Mouse (Mus musculus): ENCODE measurements around the gene Ddx3x.
"Not testable (repeated sequence)": the region's sequence is repeated elsewhere in the genome, so short reads cannot be mapped to it uniquely, and the experiment has no call there.

The Ddx3x gene

DNA sequence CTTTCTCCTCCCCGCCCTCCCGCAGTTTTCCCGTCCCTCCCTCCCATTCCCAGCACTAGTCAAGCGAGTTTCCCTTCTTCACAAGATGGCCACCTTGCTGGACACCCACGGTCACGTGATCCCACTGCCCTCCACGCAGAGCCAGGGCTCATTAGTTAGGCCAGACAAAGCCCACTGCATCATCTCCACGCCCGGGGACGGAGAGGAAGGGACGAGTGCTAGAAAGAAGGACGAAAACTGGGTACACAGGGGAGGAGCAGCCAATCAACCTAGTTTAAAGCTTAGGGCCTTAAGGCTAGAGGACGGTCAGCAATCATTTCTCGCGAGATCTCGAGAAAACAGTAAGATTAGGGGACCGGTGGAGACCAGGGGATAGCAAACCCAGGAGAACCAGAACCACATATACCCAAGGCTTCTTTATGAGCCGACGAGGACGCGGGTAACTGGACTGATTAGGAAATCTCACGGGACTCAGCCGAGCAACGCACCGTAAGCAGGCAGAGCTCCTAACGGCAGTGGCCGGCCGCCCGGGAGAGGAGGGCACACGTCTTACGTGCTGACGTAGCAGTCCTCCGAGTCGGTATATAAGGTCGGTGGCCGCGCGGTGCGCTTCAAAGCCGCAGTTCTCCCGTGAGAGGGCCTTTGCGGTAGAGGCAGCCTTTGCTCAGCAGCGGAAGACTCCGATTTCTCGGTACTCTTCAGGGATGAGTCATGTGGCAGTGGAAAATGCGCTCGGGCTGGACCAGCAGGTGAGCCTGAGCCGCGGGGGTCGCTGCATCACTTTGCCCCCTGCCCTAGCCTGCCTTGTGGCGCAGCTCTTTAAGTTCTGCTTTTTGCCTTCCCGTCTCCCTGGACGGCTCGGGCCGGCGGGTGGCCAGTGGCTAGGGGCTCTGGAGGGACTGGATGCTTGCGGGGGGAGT, at the start of gene Ddx3x:
Gene Ddx3x (plus strand): TSS at position 562 of the 920 bp plus-strand sequence.
- DNase-seq (ENCODE audit: extremely low spot score) = peak; percentile 89

DNA sequence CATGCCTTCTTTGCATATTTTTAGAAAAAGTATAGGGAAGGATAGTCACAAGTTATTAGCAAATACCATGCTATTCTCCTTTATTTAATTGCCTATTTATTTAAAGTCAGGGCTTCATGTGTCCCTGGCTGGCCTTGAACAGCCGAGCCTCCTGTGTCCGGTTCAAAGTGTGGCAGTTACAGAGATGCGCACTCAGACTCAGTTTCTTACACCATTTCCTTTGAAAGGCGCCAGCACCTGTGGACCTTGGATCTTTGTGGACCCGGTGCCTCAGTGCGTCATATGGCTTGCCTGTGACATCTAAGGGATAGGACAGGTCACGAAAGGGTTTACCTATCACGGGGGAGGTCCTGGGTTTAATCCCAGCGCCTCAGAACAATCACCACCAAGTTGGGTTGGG, 49.5 kb upstream of the Ddx3x start:
- no peak for DNase-seq (ENCODE audit: extremely low spot score)

DNA sequence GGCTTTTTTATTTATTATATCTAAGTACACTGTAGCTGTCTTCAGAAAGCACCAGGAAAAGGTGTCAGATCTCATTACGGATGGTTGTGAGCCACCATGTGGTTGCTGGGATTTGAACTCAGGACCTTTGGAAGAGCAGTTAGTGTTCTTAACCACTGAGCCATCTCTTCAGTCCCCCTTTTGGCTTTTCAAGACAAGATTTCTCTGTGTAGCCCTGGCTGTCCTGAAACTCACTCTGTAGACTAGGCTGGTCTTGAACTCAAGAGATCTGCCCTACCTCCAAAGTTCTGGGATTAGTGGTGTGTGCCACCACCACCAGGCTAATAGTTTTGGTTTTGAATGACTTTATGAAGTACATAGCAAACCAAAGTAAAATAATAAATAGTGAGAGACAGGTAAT, 47.9 kb upstream of the Ddx3x start:
- DNase-seq (ENCODE audit: extremely low spot score) = not testable (repeated sequence)

DNA sequence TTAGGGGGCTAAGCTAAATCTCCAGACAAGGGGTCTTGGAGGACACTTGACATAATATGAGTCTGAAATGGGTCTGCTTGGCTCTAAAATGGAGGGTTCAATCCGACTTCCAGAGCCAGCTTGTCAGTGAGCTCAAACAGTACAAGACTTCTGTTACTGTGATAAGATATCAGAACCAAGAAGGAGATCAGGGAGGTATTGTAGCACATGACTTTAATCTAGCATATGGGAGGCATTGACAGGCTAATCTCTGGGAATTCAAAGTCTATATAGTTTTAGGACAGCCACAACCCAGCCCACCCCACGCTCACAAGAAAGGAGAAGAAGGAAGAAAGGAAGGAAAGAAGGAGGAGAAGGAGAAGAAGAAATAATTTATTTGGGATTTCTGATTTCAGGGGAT, 47.1 kb upstream of the Ddx3x start:
- DNase-seq (ENCODE audit: extremely low spot score) = no peak

DNA sequence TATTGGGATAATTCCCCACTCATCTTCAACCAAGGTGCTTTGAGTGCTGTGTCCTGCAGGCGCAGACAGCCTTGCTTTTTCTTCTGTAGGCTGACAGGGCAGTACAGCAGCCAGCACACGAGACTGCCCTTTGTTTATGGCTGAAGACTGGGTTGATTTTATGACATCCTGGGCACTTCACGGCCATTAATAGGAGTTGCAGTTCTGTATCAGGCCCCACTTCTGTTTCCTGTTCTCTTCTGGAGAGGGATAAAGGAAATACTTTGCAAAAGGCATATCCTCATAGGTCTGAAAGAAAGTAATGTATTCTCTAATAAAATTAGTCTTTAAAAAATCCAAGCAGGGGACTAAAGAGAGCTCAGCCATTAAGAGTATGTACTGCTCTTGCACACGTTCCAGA, 46.1 kb upstream of the Ddx3x start:
- no peak for DNase-seq (ENCODE audit: extremely low spot score)

DNA sequence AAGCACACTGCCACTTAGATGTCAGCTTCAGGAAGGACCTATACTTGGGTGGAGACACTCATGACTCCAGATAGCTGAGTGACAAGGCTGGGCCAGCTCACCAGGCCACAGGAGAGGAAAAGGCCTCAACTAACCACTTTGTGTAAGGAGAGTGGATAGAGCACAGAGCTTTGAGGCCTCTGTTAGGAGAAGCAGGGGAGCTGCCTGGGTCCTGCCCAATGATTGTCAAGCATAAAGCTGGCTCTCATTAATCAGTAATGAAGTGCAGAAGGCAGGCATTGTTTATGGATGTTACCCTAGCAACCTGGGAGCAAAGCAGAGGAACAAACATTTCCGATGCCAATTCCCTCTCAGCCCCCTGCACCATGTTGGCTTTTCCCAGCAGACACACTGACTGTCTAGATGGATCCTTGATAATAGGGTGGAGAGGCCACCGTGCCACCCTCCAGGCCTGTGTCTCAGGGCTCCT, 44.6 kb upstream of the Ddx3x start:
- DNase-seq (ENCODE audit: extremely low spot score) = peak; percentile 19

DNA sequence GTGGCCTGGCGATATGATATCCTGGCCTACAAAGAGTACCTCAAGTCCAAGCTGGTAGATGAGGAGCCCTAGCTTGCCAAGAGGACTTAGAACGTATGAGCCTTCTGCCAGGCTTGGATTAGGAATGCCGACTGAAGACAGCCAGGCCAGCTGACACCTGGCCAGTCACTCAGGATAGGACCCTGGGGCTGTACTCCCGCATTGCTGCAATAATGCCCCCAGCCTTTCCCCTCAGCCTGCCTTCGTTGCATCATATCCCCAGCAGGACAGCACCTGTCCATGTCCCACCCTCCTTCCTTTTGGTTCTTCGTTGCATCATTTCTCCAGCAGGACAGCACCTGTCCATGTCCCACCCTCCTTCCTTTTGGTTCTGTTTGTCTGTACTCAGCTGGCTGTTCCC, 41.3 kb upstream of the Ddx3x start:
- no peak for DNase-seq (ENCODE audit: extremely low spot score)

DNA sequence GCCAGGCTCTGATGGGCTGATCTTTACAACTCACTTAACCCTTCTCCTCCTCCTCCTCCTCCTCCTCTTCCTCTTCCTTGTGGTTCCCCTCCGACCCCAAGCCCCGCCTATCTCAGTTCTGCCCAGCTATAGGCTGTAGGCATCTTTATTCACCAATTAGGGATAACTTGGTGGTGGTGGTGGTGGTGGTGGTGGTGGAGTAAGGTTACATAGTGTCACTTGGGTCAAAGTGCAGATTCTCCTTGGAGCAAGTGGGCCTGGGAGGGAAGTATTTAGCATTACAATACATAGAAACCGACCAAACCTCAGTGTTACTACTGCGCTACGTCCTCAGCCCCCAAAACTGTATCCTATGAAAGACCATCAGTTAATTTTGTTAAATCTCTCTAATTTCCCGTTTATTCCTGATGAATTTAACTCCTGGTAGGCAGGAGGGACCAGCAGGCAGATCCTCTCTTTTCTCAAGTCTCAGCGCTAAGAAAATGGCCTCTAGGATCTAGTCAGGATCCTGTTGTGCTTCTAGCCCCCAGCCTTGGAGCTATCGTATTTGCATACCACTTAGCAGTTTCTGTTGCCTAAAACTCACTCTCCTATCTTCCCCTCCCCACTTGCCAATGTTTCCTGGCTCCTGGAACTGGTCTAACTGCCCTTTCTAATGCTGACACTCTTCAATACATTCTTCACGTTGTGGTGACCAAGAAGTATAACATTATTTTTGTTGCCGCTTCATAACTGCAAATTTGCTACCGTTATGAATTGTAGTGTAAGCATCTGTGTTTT, 39.9 kb upstream of the Ddx3x start:
- peak; percentile 40 for DNase-seq (ENCODE audit: extremely low spot score)

DNA sequence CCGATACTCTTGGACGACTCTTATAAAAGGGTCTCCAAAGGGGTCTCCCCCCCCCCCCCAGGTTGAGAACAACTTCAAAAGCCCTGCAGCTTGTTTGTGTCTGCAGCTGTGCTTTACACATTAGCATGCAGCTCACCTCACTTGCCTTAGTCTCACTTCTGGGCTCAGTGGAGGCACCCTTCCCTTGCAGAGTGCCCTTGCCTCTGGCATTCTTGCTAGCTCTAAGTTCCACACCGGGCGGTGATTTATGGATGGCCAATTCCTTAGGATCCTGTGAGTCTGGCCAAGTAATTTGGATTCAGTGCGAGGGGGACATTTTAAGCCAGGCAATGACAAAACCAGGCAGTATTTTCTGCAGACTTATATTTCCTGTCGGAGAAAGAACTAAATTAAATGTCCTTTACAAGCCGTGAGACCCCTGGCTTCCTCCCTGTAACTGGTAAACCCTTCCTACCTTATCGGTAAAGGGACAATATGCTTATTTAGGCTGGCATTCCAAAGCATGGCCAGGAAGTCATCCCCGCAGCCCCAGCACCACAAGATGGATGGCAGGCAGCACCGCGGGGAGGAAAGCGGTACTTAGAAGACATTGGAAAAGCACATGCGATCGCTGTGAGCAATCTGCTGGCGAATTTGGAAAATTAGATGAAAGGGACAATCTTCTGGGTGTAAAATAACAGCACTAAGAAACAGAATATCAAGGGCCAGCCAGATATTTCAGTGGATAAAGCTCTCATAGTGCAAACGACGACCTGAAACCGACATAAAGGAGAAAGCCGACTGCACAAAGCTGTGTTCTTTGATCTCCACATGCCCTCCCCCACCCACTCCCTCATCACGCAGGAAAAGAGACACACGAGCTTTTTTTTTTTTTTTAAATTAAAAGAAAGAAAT, 39.1 kb upstream of the Ddx3x start:
- peak; percentile 50 for DNase-seq (ENCODE audit: extremely low spot score)

DNA sequence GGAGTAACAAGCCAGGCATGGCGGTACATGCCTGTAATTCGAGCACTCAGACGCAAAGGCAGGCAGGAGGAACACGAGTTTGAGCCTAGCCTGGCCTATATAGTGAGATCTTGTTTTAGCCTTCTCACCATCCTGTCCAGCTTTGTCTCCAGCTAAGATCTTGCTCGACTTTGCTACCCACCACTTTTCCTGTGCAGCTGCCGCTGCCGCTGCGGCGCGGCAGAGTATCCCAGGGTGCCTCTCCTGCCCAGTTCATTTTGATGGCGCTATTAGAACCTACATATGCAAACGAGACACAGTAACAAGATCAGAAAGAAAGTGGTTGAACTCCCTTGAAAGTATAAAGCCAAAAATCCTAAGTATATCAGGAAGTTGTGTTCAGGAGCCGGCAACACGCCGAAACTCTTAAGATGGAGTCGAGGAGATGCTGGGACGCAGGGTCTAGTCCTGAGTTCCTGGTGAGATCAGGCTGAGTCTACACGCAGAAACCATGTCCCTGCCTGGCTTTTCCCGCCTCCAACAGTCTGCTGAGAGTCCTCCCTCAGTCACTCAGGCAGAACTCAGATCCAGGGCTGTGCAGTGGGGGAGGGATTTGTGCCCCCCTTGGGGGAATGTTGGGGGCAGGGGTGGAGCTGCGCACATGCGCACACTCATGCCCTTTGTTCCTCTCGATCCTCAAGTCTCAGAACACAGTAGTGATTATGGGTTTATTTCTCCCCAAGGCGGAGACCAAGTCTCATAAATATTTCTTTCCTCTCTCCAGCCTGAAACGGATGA, 38.3 kb upstream of the Ddx3x start:
- DNase-seq (ENCODE audit: extremely low spot score) = peak; percentile 86

DNA sequence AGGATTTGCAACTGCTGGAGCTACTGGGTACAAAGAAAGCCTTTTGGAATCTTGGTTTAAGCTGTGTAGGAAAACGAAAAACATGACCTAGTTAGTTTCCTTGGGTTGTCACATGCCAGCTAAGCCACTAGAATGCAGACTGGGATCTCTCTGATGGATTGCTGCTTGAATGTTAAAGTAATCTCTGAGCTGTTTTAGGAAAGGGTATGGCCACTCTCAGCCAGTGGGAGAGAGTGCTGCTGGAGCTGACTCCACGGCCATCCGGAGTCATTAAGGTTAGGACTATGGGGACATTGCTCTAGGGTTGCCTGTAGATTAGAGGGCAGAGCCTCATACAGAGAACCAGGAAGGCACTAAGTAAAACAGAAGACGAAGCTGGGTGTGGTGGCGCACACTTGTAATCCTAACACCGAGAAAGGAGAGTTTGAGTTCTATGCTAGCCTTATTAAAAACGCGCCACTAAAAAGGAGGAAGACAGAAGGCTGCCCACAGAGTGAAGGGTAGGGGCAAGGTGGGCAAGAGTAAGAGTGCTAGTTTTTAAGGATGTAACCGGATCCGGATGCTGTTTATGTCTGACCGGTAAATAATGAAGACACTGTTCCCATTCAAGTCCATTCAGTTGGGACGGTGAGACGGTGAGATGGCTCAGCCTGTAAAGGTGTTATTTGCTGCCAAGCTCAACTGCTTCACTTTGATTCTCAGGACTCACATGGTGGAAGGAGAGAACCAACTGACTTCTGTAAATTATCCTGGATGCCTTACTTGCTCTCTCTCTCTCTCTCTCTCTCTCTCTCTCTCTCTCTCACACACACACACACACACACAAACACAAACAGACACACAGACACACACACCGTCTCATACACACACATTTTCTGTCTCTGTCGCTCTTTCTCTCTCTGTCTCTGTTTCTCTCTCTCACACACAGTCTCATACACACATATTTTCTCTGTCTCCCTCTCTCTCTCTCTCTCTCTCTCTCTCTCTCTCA, 37.3 kb upstream of the Ddx3x start:
- DNase-seq (ENCODE audit: extremely low spot score) = no peak

DNA sequence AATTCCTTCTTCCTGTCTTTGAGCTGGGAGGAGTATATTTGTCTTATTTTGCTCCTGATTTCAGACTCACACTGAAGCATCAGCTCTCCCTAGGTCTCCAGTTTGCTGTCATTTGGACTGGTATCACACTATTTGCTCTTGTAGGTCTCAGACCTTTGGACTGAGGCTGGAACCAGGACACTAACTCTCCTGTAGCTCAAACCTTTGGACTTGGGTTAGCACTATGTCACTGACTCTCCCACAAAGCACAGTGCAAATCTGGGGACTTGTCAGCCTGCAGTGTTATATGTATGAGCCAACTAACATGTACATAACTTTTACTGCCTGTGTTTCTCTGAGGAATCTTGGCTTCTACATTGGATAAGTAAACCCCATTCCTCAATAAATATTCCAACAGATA, 36.2 kb upstream of the Ddx3x start:
- no peak for DNase-seq (ENCODE audit: extremely low spot score)

DNA sequence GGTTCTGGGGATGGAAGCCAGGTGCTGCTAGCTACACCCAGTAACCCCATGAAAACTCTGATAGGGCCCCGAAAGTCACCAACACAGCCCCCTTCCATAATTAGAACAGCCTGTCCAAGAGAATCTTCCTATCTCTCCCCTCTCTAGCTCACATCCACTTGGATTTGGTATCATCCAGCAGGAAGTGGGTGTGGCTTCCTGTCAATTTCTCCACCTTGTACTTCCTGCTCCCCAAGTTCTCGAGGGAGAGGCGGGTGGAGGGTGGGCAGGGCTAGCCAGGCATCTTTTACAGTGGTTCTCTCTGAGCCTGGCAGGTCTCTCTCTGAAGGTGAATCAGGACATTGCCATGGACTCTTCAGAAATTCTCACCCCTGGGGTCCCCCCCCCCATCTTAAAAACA, 35.7 kb upstream of the Ddx3x start:
- DNase-seq (ENCODE audit: extremely low spot score) = no peak

DNA sequence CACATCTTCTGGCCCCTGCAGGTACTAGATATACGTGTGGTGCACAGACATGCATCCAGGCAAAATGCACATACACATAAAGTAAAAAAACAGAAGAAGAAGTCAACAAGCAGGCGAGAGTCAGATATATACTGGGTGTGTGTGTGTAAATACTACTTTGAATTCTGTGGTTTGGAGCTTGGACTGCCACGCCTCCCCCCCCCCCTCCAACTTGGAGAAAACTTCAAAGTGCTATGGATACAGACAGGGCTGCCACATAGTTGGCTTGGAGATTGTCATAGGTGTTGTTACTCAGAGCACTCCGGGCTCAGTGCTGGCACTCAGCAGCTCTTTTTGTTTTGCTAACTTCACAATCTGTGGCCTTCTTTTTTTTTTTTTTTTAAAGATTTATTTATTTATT, 29.1 kb upstream of the Ddx3x start:
- no peak for DNase-seq (ENCODE audit: extremely low spot score)

DNA sequence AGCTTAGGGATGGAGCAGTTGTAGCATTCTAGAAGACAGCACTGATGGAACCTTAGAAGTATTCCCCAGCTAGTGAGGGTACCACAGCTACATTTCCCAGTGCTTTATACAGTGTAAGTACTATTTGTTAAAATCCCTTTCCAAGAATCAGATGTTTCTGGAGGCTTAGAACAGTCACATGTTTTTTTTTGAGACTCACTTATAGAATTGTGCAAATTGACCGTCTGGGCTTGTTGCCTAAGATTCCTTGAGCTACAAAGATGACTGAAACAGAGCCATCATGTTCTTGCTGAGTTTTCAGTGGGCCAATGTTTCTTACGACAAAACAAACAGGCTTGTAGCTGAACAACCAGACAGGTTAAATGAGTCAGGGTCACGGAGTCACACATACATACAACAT, 26.5 kb upstream of the Ddx3x start:
- DNase-seq (ENCODE audit: extremely low spot score) = no peak

DNA sequence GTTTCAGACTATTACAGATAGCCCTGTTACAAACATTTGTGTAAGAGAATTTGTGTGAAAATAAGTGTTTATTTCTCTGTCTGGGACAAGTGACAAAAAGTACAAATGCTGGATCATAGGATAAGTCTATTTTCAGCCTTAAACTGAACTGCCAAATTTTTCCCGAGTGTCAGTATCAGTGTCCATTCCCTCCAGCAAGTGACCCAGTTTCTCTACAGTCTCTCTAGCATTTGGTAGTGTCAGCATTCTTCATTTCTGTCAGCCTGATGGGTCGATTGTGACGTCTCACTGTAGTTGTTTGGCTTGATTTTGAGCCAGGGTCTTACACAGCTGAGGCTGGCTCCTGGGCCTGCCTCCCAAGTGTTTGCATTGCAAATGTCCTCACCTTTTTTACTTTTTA, 17.4 kb upstream of the Ddx3x start:
- no peak for DNase-seq (ENCODE audit: extremely low spot score)

DNA sequence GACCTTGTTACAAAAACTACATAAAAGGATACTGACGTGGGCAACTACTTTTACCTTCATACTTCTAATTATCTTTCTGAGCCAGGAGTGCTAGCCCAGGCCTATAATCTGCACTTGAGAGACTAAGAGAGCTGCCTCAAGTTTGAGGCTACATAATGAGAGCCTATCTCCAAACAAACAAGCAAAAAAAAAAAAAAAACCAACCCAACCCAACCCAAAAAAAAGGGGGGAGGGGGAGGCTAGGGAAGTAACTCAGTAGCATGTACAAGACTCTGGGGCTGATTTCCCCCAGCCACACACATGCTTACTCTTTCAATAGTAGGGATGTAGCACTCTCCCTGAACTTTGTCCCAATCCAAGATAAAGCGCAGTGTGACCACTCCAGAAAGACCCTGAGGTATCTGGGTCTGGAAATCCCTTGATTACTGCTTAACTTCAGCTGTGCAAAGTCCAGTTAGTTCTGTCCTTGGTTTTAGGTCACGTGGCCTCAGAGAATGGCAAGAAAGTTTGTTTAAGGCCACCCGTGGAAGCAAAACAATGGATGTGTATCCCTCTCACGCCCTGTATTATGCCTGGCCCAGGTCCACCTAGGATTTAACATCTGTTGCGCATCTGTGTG, 5.1 kb upstream of the Ddx3x start:
- no peak for DNase-seq (ENCODE audit: extremely low spot score)

DNA sequence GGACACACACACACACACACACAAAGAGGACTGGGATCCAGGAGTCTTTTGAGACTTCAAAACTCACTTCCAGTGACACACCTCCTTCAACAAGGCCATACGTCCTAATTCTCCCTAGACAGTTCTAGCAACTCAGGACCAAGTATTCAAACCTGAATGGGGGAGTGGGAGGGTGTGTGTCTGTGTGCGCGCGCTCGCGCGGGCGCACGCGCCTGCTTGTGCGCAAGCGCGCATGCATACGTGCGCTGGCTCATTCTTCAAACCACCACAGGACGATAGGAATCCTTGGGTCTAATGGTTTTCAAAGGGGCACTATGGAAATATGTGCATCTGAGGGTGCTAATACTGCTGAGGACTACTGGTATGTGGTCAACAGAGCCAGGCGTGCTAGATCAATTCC, 1.8 kb upstream of the Ddx3x start:
- no peak for DNase-seq (ENCODE audit: extremely low spot score)

DNA sequence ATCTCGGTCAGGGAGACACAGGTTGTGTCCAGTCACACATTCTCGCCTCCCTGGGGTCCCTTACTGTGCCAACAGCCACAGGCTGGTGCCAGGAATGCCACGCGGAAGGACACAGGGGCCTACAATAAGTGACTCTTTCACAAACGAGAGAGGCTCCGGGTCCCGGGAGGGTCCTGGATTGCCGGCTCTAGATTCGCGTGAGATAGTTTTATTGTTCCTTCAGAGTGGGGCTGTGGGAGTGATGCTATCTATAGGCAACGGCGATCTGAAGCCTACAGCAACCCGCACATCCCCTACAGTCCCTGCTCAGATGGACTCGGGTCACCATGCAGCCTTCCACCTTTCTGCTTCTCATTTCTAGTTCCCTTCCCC, 747 bp upstream of the Ddx3x start:
- DNase-seq (ENCODE audit: extremely low spot score) = no peak
